Mouse (Mus musculus): ENCODE results near the gene Slc12a3.

DNA sequence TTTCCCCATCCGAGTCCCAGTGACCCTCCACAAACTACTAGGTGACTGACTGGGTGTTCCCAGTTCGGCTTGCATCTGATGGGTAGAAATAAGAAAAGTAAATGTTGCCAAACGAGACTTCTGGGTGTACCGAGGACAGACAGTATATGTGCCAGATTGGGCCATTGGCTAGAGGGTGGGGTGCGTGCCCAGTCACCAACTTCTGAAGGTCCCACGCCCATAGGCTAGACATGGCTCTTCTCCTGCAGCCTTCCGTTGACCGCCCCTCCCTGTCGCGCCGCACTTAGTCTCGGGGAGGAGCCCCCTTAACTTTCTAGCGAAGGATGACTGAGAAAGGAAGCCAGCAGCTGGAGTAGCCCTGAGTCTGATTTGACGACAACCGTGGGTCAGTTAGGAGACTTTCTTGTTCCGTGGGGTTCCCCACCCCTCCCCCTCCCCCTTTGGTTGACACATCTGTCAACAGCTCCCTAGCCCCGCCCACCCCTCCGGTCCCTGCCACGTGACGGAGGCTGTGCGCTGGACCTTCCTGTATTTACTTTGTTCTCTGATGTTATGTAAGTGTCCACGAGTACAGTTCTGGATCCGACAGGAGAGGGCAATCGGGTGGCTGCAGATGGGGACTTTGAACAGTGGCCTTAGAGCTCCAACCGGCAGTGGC, 58.2 kb downstream of the Slc12a3 start:
- TF ChIP-seq CTCF (IDR thresholded peaks at IDR 0.05; ENCODE audit: low read depth, low read length) (no peak), GATA1 (IDR thresholded peaks at IDR 0.05; ENCODE audit: borderline replicate concordance, low read length) (no peak), TAL1 (conservative IDR thresholded peaks at IDR 0.05; ENCODE audit: low read depth, low read length) (no peak)

Measured in G1E (cell line).